Mouse (Mus musculus) stomach, embryonic 14.5 days (tissue): Measurements from ENCODE around the gene Vmn2r110. TPM values are rescaled to one million over a fixed set of nuclear protein-coding genes. Genes with fewer than 3 reads are reported as not detected.

Experiments used
- ATAC-seq: fragments of 200-750 bp; cut with Nextera tagmentation; 2 replicates; pipeline ENCODE4 v1.8.0; 2017; ENCODE audit warnings: low read depth, moderate TSS enrichment; ENCODE audit not compliant: insufficient number of reproducible peaks, insufficient read depth, low FRiP score
- H3K27ac ChIP-seq: fragments of 300-500 bp; sonication (generic); 2 replicates; pipeline ENCODE4 v1.5.1; 2014; ENCODE audit warnings: mild to moderate bottlenecking, low read length, moderate library complexity, mixed read lengths
- H3K27me3 ChIP-seq: fragments of 300-500 bp; sonication (generic); 2 replicates; pipeline ENCODE4 v1.6.1; 2014; ENCODE audit warnings: low read length, control low read depth, mixed read lengths; ENCODE audit not compliant: control insufficient read depth, insufficient read depth
- H3K36me3 ChIP-seq: fragments of 300-500 bp; sonication (generic); 2 replicates; pipeline ENCODE4 v1.6.1; 2014; ENCODE audit warnings: mild to moderate bottlenecking, control low read depth, low read length, moderate library complexity, mixed read lengths; ENCODE audit not compliant: control insufficient read depth, insufficient read depth
- H3K4me1 ChIP-seq: fragments of 300-500 bp; sonication (generic); 2 replicates; pipeline ENCODE4 v1.6.1; 2014; ENCODE audit warnings: low read length, control low read depth, mixed read lengths; ENCODE audit not compliant: control insufficient read depth, insufficient read depth
- H3K4me2 ChIP-seq: fragments of 300-500 bp; sonication (generic); replicated peaks from 2 replicates; pipeline ENCODE4 v1.6.1; 2014; ENCODE audit warnings: low read depth, low read length, control low read depth
- H3K4me3 ChIP-seq: fragments of 300-500 bp; sonication (generic); 2 replicates; pipeline ENCODE4 v1.5.1; 2014; ENCODE audit warnings: low read depth, low read length, control low read depth
- H3K9ac ChIP-seq: fragments of 300-500 bp; sonication (generic); replicated peaks from 2 replicates; pipeline ENCODE4 v1.6.1; 2014; ENCODE audit warnings: low read depth, mild to moderate bottlenecking, control low read depth, low read length, moderate library complexity, mixed read lengths
- H3K9me3 ChIP-seq: fragments of 300-500 bp; sonication (generic); 2 replicates; pipeline ENCODE4 v1.6.1; 2016; ENCODE audit warnings: low read depth, low read length, control low read depth; ENCODE audit not compliant: control insufficient read depth
- WGBS: fragments of 180-500 bp; shearing (Covaris S2); extraction: QIAGEN DNeasy Blood & Tissue Kit; methylation state at CpG from one replicate; pipeline ENCODE4 v1.1.7; 2014; 5-methylcytosine and 5-hydroxymethylcytosine counted together
- polyA plus RNA-seq: library from polyadenylated mRNA; unstranded; fragments of >200 nt; fragmentation: Nextera tagmentation; extraction: Ambion mirVana; gene quantifications from 2 replicates; pipeline ENCODE4 v1.2.1, GENCODE M21; 2014

Vmn2r110 gene
- polyA plus RNA-seq = 0.06 TPM in 1 of 2 replicates, not detected in the other

DNA sequence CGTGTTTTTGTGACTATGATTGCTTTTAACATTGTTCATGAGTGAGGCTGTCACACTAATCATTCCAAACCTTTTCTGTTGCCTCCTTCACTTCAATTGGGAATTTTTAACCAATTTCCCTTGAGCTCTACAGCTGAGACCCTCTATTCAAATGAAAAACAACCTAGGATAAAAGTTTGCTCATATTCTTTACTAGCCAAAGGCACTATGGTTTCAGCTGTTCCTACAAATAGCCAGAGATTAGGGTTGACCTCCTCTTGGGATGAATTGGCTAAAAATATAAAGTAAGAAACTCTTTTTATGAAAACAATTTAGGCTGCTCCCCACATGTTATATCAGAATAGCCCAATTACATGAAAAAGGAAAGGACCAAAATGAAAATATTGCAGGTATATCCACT lies at the start of gene Vmn2r110:
Gene Vmn2r110 (minus strand): TSS at position 101 of the 400 bp plus-strand sequence.
- H3K9me3 ChIP-seq = no peaks in the 10 kb centered on the region; the same call in 1 of the 2 replicates
- H3K4me1 ChIP-seq = no peaks in the 10 kb centered on the region
- no peak for ATAC-seq
- 40% methylated on average over 1 of the region's 1 CpGs for WGBS
- no peak within 1 kb of the TSS for H3K4me3 ChIP-seq
- no peak within 1 kb of the TSS for H3K9ac ChIP-seq
- no peak within 1 kb of the TSS for H3K27ac ChIP-seq
- no peak within 1 kb of the TSS for H3K4me2 ChIP-seq
- H3K27me3 ChIP-seq = no peaks in the 10 kb centered on the region
- no peaks in the 10 kb centered on the region for H3K36me3 ChIP-seq

GRCm38 (mm10) chr17:20624777-20625176 lies 28.6 kb upstream of the Vmn2r110 start, which contains the start of gene Fpr-rs3:
Gene Fpr-rs3, minus strand, starts transcription at chr17:20624877.
- Histone ChIP-seq H3K27me3 (no peaks in the 10 kb centered on the region), H3K36me3 (no peaks in the 10 kb centered on the region), H3K4me3 (no peak within 1 kb of the TSS), H3K4me1 (no peaks in the 10 kb centered on the region), H3K4me2 (no peak within 1 kb of the TSS), H3K27ac (no peak within 1 kb of the TSS), H3K9ac (no peak within 1 kb of the TSS), H3K9me3 (no peaks in the 10 kb centered on the region)
- ATAC-seq = no peak

DNA sequence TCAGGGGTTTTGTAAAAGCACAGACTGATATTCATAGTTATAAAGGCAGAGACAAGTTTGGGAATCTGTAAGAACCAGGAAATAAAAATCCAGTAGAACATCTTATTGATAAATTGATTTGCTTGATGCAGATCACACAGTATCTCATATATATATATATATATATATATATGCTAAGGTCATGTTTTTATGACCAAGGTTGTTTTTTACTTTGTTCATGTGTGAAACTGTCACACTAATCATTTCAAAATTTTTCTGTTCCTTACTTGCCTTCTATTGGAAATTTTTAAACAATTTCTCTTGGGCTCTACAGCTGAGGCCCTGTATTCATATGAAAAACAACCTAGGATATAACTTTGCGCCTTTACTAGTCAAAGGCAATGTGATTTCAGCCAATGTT lies 31.6 kb downstream of the Vmn2r110 start, which contains the start of gene Vmn2r109:
Gene Vmn2r109 (minus strand): TSS at position 101 of the 400 bp plus-strand sequence.
- Histone ChIP-seq H3K9me3 (no peaks in the 10 kb centered on the region), H3K4me1 (no peaks in the 10 kb centered on the region), H3K27ac (no peak within 1 kb of the TSS), H3K4me2 (no peak within 1 kb of the TSS), H3K27me3 (no peaks in the 10 kb centered on the region), H3K4me3 (no peak within 1 kb of the TSS), H3K36me3 (no peaks in the 10 kb centered on the region), H3K9ac (no peak within 1 kb of the TSS)
- WGBS = 88% methylated on average over 1 of the region's 1 CpGs
- no peak for ATAC-seq

Other genes starting within 250 kb of the Vmn2r110 start
- not detected in 2 replicates for gene Vmn1r224, start 182.3 kb downstream of the Vmn2r110 start, polyA plus RNA-seq
- gene Vmn2r108, start 115.1 kb downstream of the Vmn2r110 start, polyA plus RNA-seq = not detected in 2 replicates
- gene Vmn1r225, start 98.3 kb downstream of the Vmn2r110 start, polyA plus RNA-seq = not detected in 2 replicates
- not detected in 2 replicates for gene Vmn2r109, start 31.7 kb downstream of the Vmn2r110 start, polyA plus RNA-seq
- not detected in 2 replicates for gene Fpr-rs3, start 28.5 kb upstream of the Vmn2r110 start, polyA plus RNA-seq
- not detected in 2 replicates for gene Vmn1r226, start 86.4 kb upstream of the Vmn2r110 start, polyA plus RNA-seq
- gene Vmn1r227, start 133.4 kb upstream of the Vmn2r110 start, polyA plus RNA-seq = not detected in 2 replicates
- not detected in 2 replicates for gene Vmn1r228, start 189.7 kb upstream of the Vmn2r110 start, polyA plus RNA-seq
- 0.03 TPM in 1 of 2 replicates, not detected in the other for gene Vmn1r229, start 215.1 kb upstream of the Vmn2r110 start, polyA plus RNA-seq
- not detected in 2 replicates for gene Vmn1r230, start 244.0 kb upstream of the Vmn2r110 start, polyA plus RNA-seq